Mouse (Mus musculus) left cerebral cortex, adult 9 months (tissue): ENCODE measurements at regions not wholly inside any gene's neighbourhood (a gene's known extent, or its start where the extent isn't known, plus 50 kb on each side); places are given as distances from the start of the nearest gene placed in this dataset.

ENCODE experiments used
- DNase-seq, 2 experiments: peaks; one replicate each; pipeline ENCODE4 v3.0.0; 2022; ENCODE audit warnings: low spot score in 2 of 2

GRCm38 (mm10) chr10:125467503-125467902 is 78.2 kb upstream of the Slc16a7 start:
- DNase-seq, result no peak

GRCm38 (mm10) chr10:125488350-125488749 is 99.1 kb upstream of the Slc16a7 start:
- no peak for DNase-seq

- peak in 1 of 2 experiments; percentile 3 for DNase-seq
Observed at GRCm38 (mm10) chr10:125490395-125490794, 101.1 kb upstream of the Slc16a7 start.

GRCm38 (mm10) chr10:125494489-125494888 is 105.2 kb upstream of the Slc16a7 start:
- no peak for DNase-seq

- no peak for DNase-seq
Observed at GRCm38 (mm10) chr10:125498347-125498746, 109.1 kb upstream of the Slc16a7 start.

GRCm38 (mm10) chr10:125500338-125500737 is 111.1 kb upstream of the Slc16a7 start:
- DNase-seq, result no peak

GRCm38 (mm10) chr10:125515026-125515425 is 125.8 kb upstream of the Slc16a7 start:
- DNase-seq, result no peak

GRCm38 (mm10) chr10:125530876-125531275 is 141.6 kb upstream of the Slc16a7 start:
- DNase-seq, result no peak

- peak in 1 of 2 experiments; percentile 34 for DNase-seq
Observed at GRCm38 (mm10) chr10:125538316-125538715, 149.1 kb upstream of the Slc16a7 start.

- peak in 1 of 2 experiments; percentile 4 for DNase-seq
Observed at GRCm38 (mm10) chr10:125586489-125587147, 197.4 kb upstream of the Slc16a7 start.

GRCm38 (mm10) chr10:125593006-125593405 is 203.7 kb upstream of the Slc16a7 start:
- DNase-seq, result no peak

GRCm38 (mm10) chr10:125607787-125608617 is 218.7 kb upstream of the Slc16a7 start:
- no peak for DNase-seq

GRCm38 (mm10) chr10:125610353-125610752 is 221.1 kb upstream of the Slc16a7 start:
- peak in 1 of 2 experiments; percentile 3 for DNase-seq

- peak in 1 of 2 experiments; percentile 7 for DNase-seq
Observed at GRCm38 (mm10) chr10:125612773-125613172, 223.5 kb upstream of the Slc16a7 start.

- DNase-seq, result no peak
Observed at GRCm38 (mm10) chr10:125621376-125621775, 232.1 kb upstream of the Slc16a7 start.

GRCm38 (mm10) chr10:125623836-125624235 is 234.6 kb upstream of the Slc16a7 start:
- no peak for DNase-seq

- no peak for DNase-seq
Observed at GRCm38 (mm10) chr10:125667906-125668305, 278.6 kb upstream of the Slc16a7 start.

- DNase-seq, result no peak
Observed at GRCm38 (mm10) chr10:125673637-125674036, 284.4 kb upstream of the Slc16a7 start.

- peak in 1 of 2 experiments; percentile 1 for DNase-seq
Observed at GRCm38 (mm10) chr10:125679644-125680043, 286.3 kb upstream of the Lrig3 start.

- no peak for DNase-seq
Observed at GRCm38 (mm10) chr10:125685130-125685529, 280.8 kb upstream of the Lrig3 start.

- peak; percentile 13 to 26 for DNase-seq
Observed at GRCm38 (mm10) chr10:125693505-125693904, 272.5 kb upstream of the Lrig3 start.

- DNase-seq, result no peak
Observed at GRCm38 (mm10) chr10:125696159-125696558, 269.8 kb upstream of the Lrig3 start.
